Mouse (Mus musculus) c-Kit-positive CD71-positive TER-119-positive erythroid progenitor cells, embryonic 14.5 days (primary cell): ENCODE measurements around the gene Pappa2.

Experiments used
- DNase-seq: peaks from one replicate; pipeline ENCODE4 v3.0.0-alpha.2; 2013; ENCODE audit warnings: low spot score

Gene Pappa2

GRCm38 (mm10) chr1:158980390-158980789 is at the start of gene Pappa2:
TSS of gene Pappa2 (minus strand) at chr1:158980490.
- no peak for DNase-seq

GRCm38 (mm10) chr1:159029106-159029505 is 48.8 kb upstream of the Pappa2 start:
- DNase-seq: no peak

- no peak for DNase-seq
These were observed 34.8 kb upstream of the Pappa2 start for GRCm38 (mm10) chr1:159014940-159015660.

- no peak for DNase-seq
These were observed 6.8 kb upstream of the Pappa2 start for GRCm38 (mm10) chr1:158987042-158987441.

GRCm38 (mm10) chr1:158962340-158962739 is 17.9 kb downstream of the Pappa2 start:
- no peak for DNase-seq

- DNase-seq: no peak
These were observed 19.3 kb downstream of the Pappa2 start for GRCm38 (mm10) chr1:158960984-158961383.

- DNase-seq: no peak
These were observed 19.7 kb downstream of the Pappa2 start for GRCm38 (mm10) chr1:158960549-158960948.

GRCm38 (mm10) chr1:158956361-158956760 is 23.9 kb downstream of the Pappa2 start:
- no peak for DNase-seq

- no peak for DNase-seq
These were observed 25.5 kb downstream of the Pappa2 start for GRCm38 (mm10) chr1:158954785-158955184.

- peak; percentile 33 for DNase-seq
These were observed 26.6 kb downstream of the Pappa2 start for GRCm38 (mm10) chr1:158953479-158954207.

- no peak for DNase-seq
These were observed 31.2 kb downstream of the Pappa2 start for GRCm38 (mm10) chr1:158949041-158949440.

GRCm38 (mm10) chr1:158947981-158948735 is 32.1 kb downstream of the Pappa2 start:
- no peak for DNase-seq

- DNase-seq: no peak
These were observed 35.4 kb downstream of the Pappa2 start for GRCm38 (mm10) chr1:158944936-158945335.

GRCm38 (mm10) chr1:158942864-158943263 is 37.4 kb downstream of the Pappa2 start:
- DNase-seq: no peak

- no peak for DNase-seq
These were observed 39.3 kb downstream of the Pappa2 start for GRCm38 (mm10) chr1:158940966-158941365.

GRCm38 (mm10) chr1:158934447-158934846 is 45.8 kb downstream of the Pappa2 start:
- no peak for DNase-seq

GRCm38 (mm10) chr1:158931202-158931827 is 49.0 kb downstream of the Pappa2 start:
- no peak for DNase-seq

GRCm38 (mm10) chr1:158929369-158929768 is 50.9 kb downstream of the Pappa2 start:
- DNase-seq: no peak

- DNase-seq: no peak
These were observed 59.8 kb downstream of the Pappa2 start for GRCm38 (mm10) chr1:158920451-158920850.

GRCm38 (mm10) chr1:158918890-158919289 is 61.4 kb downstream of the Pappa2 start:
- DNase-seq: no peak

GRCm38 (mm10) chr1:158917067-158917466 is 63.2 kb downstream of the Pappa2 start:
- DNase-seq: no peak

- no peak for DNase-seq
These were observed 64.7 kb downstream of the Pappa2 start for GRCm38 (mm10) chr1:158915592-158915991.
